Mouse (Mus musculus) kidney, postnatal 0 days (tissue): ENCODE measurements around the gene Slc39a5. TPM values are rescaled to one million over a fixed set of nuclear protein-coding genes. Genes with fewer than 3 reads are reported as not detected.

Source experiments
- ATAC-seq: fragments of 200-750 bp; cut with Nextera tagmentation; replicated peaks from 2 replicates; pipeline ENCODE4 v1.8.0; 2017; ENCODE audit warnings: low read depth, moderate number of reproducible peaks, moderate TSS enrichment, moderate library complexity; ENCODE audit not compliant: low FRiP score
- DNase-seq: peaks from one replicate; pipeline ENCODE4 v3.0.0-alpha.2; 2016; ENCODE audit warnings: low spot score
- H3K27ac ChIP-seq: fragments of 300-500 bp; sonication (generic); 2 replicates; pipeline ENCODE4 v1.5.1; 2014; ENCODE audit warnings: mild to moderate bottlenecking
- H3K27me3 ChIP-seq: fragments of 300-500 bp; sonication (generic); 2 replicates; pipeline ENCODE4 v1.6.1; 2014; ENCODE audit warnings: low read length, mixed read lengths; ENCODE audit not compliant: insufficient read depth
- H3K36me3 ChIP-seq: fragments of 300-500 bp; sonication (generic); 2 replicates; pipeline ENCODE4 v1.6.1; 2014; ENCODE audit warnings: low read length, mixed read lengths; ENCODE audit not compliant: insufficient read depth
- H3K4me1 ChIP-seq: fragments of 300-500 bp; sonication (generic); replicated peaks from 2 replicates; pipeline ENCODE4 v1.6.1; 2014; ENCODE audit warnings: antibody characterized with exemption, low read length, mixed read lengths; ENCODE audit not compliant: insufficient read depth
- H3K4me2 ChIP-seq: fragments of 300-500 bp; sonication (generic); 2 replicates; pipeline ENCODE4 v1.6.1; 2014; ENCODE audit warnings: mild to moderate bottlenecking, low read length, moderate library complexity, mixed read lengths
- H3K4me3 ChIP-seq: fragments of 300-500 bp; sonication (generic); replicated peaks from 2 replicates; pipeline ENCODE4 v1.5.1; 2014; ENCODE audit warnings: low read depth, low read length
- H3K9ac ChIP-seq: fragments of 300-500 bp; sonication (generic); 2 replicates; pipeline ENCODE4 v1.6.1; 2014; ENCODE audit warnings: low read depth, low read length
- H3K9me3 ChIP-seq: fragments of 300-500 bp; sonication (generic); replicated peaks from 2 replicates; pipeline ENCODE4 v1.6.1; 2016; ENCODE audit warnings: low read length, inconsistent platforms, mixed read lengths
- CTCF ChIP-seq: IDR thresholded peaks from 2 replicates; pipeline ENCODE4 v1.5.1; 2016; ENCODE audit warnings: antibody characterized with exemption, low read depth, mild to moderate bottlenecking, moderate library complexity
- WGBS: fragments of 180-500 bp; shearing (Covaris S2); extraction: QIAGEN DNeasy Blood & Tissue Kit; methylation state at CpG from one replicate; pipeline ENCODE4 v1.1.7; 2014; 5-methylcytosine and 5-hydroxymethylcytosine counted together
- polyA plus RNA-seq: library from polyadenylated mRNA; unstranded; fragments of >200 nt; fragmentation: Nextera tagmentation; extraction: Ambion mirVana; gene quantifications from 2 replicates; pipeline ENCODE4 v1.2.1, GENCODE M21; 2015

Gene Slc39a5
- polyA plus RNA-seq, 1 experiment from 2014 or later: 56.0 TPM

GRCm38 (mm10) chr10:128438675-128439279, 37.7 kb upstream of the Slc39a5 start:
- ATAC-seq (no peak), DNase-seq (peak; percentile 65)
- Histone ChIP-seq H3K9me3 (no peaks in the 10 kb centered on the region), H3K27ac (peak overlapping the region; percentile 78), H3K4me2 (no peak overlapping the region), H3K27me3 (no peaks in the 10 kb centered on the region), H3K4me1 (no peaks in the 10 kb centered on the region), H3K9ac (no peak overlapping the region), H3K4me3 (no peak overlapping the region), H3K36me3 (peaks cover 39% of the 10 kb centered on the region)
- TF ChIP-seq CTCF: no peak
- WGBS: 29% methylated on average over 10 of the region's 10 CpGs

DNA sequence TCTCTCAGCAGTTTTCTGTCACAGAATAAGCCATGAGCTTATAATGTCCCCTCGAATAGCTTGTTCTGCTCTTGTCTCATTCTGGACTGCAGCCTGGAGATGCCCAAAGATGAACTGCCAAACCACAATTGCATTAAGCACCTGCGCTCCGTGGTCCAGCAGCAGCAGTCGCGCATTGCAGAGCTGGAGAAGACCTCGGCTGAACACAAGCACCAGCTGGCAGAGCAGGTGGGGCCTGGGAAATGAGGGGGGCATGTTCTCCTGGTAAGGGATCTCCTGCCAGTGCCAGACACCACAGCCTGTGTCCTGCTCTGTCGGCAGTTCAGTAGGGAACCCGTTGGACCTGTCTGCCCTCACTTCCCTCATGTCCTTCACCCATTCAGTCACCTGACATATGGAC, 35.3 kb upstream of the Slc39a5 start:
- no peak overlapping the region for H3K4me2 ChIP-seq
- no peaks in the 10 kb centered on the region for H3K4me1 ChIP-seq
- no peak overlapping the region for H3K4me3 ChIP-seq
- peaks cover 39% of the 10 kb centered on the region for H3K36me3 ChIP-seq
- DNase-seq: no peak
- 61% methylated on average over 8 of the region's 8 CpGs for WGBS
- ATAC-seq: no peak
- H3K27me3 ChIP-seq: no peaks in the 10 kb centered on the region
- no peak for TF ChIP-seq CTCF
- H3K9me3 ChIP-seq: no peaks in the 10 kb centered on the region
- no peak overlapping the region for H3K9ac ChIP-seq
- 0 out of 2 replicates have a peak overlapping the region, but pooled peaks have one; percentile 75 for H3K27ac ChIP-seq

DNA sequence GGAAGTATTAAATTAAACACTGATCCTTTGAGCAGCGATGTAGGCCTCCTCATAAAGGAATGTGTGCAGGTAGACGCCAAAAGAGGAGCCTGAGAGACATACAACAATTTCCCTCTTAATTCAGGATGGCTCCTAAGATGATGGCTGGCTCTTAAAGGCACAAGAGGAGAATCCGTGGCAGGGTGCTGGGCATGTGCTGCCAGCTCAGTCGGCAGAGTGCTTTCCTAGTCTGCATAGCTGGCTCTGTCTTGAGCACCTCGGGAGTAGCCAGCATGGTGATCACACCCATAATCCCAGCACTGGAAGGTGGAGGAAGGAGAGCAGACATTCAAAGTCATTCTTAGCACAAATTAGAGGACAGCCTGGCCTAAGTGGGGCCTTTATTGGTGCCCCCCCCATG, 34.8 kb upstream of the Slc39a5 start:
- H3K9ac ChIP-seq: no peak overlapping the region
- no peak overlapping the region for H3K4me2 ChIP-seq
- H3K36me3 ChIP-seq: peaks cover 35% of the 10 kb centered on the region
- no peaks in the 10 kb centered on the region for H3K9me3 ChIP-seq
- H3K27me3 ChIP-seq: no peaks in the 10 kb centered on the region
- ATAC-seq (no peak), DNase-seq (no peak)
- H3K4me3 ChIP-seq: no peak overlapping the region
- peak overlapping the region; percentile 75 for H3K27ac ChIP-seq
- TF ChIP-seq CTCF: no peak
- WGBS: 55% methylated on average over 5 of the region's 5 CpGs
- H3K4me1 ChIP-seq: no peaks in the 10 kb centered on the region

GRCm38 (mm10) chr10:128435186-128435823, 34.3 kb upstream of the Slc39a5 start:
- 37% methylated on average over 17 of the region's 17 CpGs for WGBS
- no peak for TF ChIP-seq CTCF
- Histone ChIP-seq H3K4me3 (no peak overlapping the region), H3K27ac (peak overlapping the region; percentile 75), H3K36me3 (peaks cover 33% of the 10 kb centered on the region), H3K4me1 (no peaks in the 10 kb centered on the region), H3K9ac (no peak overlapping the region), H3K9me3 (no peaks in the 10 kb centered on the region), H3K4me2 (no peak overlapping the region), H3K27me3 (no peaks in the 10 kb centered on the region)
- ATAC-seq (peak; percentile 86), DNase-seq (peak; percentile 85)

GRCm38 (mm10) chr10:128434681-128435080, 33.7 kb upstream of the Slc39a5 start:
- Histone ChIP-seq H3K4me1 (no peaks in the 10 kb centered on the region), H3K27ac (peak overlapping the region; percentile 75), H3K9me3 (no peaks in the 10 kb centered on the region), H3K27me3 (no peaks in the 10 kb centered on the region), H3K4me2 (no peak overlapping the region), H3K36me3 (peaks cover 40% of the 10 kb centered on the region), H3K9ac (no peak overlapping the region), H3K4me3 (no peak overlapping the region)
- DNase-seq (no peak), ATAC-seq (no peak)
- no peak for TF ChIP-seq CTCF
- WGBS: 59% methylated on average over 10 of the region's 10 CpGs

GRCm38 (mm10) chr10:128433417-128433816, 32.4 kb upstream of the Slc39a5 start:
- 63% methylated on average over 2 of the region's 2 CpGs for WGBS
- H3K36me3 ChIP-seq: peaks cover 47% of the 10 kb centered on the region

More at GRCm38 (mm10) chr10:128433417-128433816, 32.4 kb upstream of the Slc39a5 start:
- Histone ChIP-seq H3K9ac (no peak overlapping the region), H3K4me3 (no peak overlapping the region), H3K27ac (peak overlapping the region; percentile 20; the same call in 1 of the 2 replicates), H3K4me2 (no peak overlapping the region), H3K4me1 (no peaks in the 10 kb centered on the region), H3K27me3 (no peaks in the 10 kb centered on the region), H3K9me3 (no peaks in the 10 kb centered on the region)
- DNase-seq: no peak
- TF ChIP-seq CTCF: no peak
- ATAC-seq: peak; percentile 29
